Comparison of ENCODE assay signal across 15 mouse cellular contexts in the genomic region with DNA sequence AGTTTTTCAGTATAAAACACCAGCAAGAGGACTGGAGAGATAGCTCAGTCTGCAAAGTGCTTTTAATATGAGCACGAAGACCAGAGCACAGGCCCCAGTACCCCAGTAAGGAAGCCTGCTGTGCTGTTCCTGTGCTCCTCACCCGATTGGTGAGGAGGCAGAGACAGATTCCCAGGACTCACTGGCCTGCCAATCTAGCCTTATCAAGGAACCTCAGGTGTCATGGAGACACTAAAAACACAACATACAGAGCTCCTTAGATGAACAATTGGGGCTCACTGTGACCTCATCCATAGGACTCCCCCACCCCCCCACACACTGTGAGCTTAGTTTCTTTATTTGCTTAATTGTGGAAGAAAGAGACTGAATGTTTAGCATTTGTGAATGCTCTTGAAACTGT.
"Had no signal": no experiment of that assay in that cellular context is flagged by ENCODE, and none has a peak within 500 bp of the region (broad histone marks: within the 10 kb centered on the region; RNA-seq: fewer than 3 reads in every experiment).

No protein-coding gene starts in this region.

- H3K4me3 ChIP-seq: left cerebral cortex, adult 2 months; limb, embryonic 15.5 days; liver, embryonic 12.5 days; midbrain, embryonic 12.5 days; myocyte; neural tube, embryonic 15.5 days; stomach, embryonic 15.5 days had no signal

- H3K4me2 ChIP-seq: limb, embryonic 15.5 days; liver, embryonic 12.5 days; lung, embryonic 14.5 days; midbrain, embryonic 12.5 days; neural tube, embryonic 15.5 days; stomach, embryonic 15.5 days had no signal

- H3K27me3 ChIP-seq: limb, embryonic 15.5 days; liver, embryonic 12.5 days; midbrain, embryonic 12.5 days; neural tube, embryonic 15.5 days; stomach, embryonic 15.5 days had no signal

- ATAC-seq: liver, embryonic 12.5 days had no signal

- H3K36me3 ChIP-seq: limb, embryonic 15.5 days; liver, embryonic 12.5 days; midbrain, embryonic 12.5 days; neural tube, embryonic 15.5 days; stomach, embryonic 15.5 days had no signal

- H3K9ac ChIP-seq: limb, embryonic 15.5 days; liver, embryonic 12.5 days; lung, embryonic 14.5 days; midbrain, embryonic 12.5 days; neural tube, embryonic 15.5 days; stomach, embryonic 15.5 days had no signal

- H3K9me3 ChIP-seq: limb, embryonic 15.5 days; liver, embryonic 12.5 days; midbrain, embryonic 12.5 days; neural tube, embryonic 15.5 days; stomach, embryonic 15.5 days had no signal

- H3K4me1 ChIP-seq: limb, embryonic 15.5 days; liver, embryonic 12.5 days; neural tube, embryonic 15.5 days; stomach, embryonic 15.5 days had no signal

- H3K27ac ChIP-seq: left cerebral cortex, adult 2 months; limb, embryonic 15.5 days; liver, embryonic 12.5 days; midbrain, embryonic 12.5 days; neural tube, embryonic 15.5 days; stomach, embryonic 15.5 days had no signal

- DNase-seq: kidney, adult 2 months; kidney, postnatal 25 days; lung, embryonic 14.5 days; lung, postnatal 10 days; lung, postnatal 4 days; right cerebral cortex, postnatal 4 days; spleen, adult 18-20 months; thymus, postnatal 36 days had no signal
